Mouse (Mus musculus) spleen, adult 2 months (tissue): Measurements from ENCODE around the gene Pdcd6ip.

Source experiments
- CTCF ChIP-seq: fragments of 200-500 bp; IDR thresholded peaks from 2 replicates; pipeline ENCODE4 v1.5.1; 2011; ENCODE audit warnings: mild to moderate bottlenecking, inconsistent platforms; ENCODE audit not compliant: insufficient read depth, insufficient read length, insufficient replicate concordance; ENCODE audit errors: extremely low read depth
- POLR2A ChIP-seq: fragments of 200-500 bp; IDR thresholded peaks from 2 replicates; pipeline ENCODE4 v1.6.1; 2011; ENCODE audit warnings: low read depth, low read length, inconsistent platforms

GRCm38 (mm10) chr9:113726131-113726530 is 18.1 kb upstream of the Pdcd6ip start:
- TF ChIP-seq POLR2A (no peak), CTCF (no peak)
